Mouse (Mus musculus) cerebellum, adult 11 months (tissue): Measurements from ENCODE around the gene Gm14226.
"Not testable (repeated sequence)": the region's sequence is repeated elsewhere in the genome, so short reads cannot be mapped to it uniquely, and the experiment has no call there.

Source experiments
- DNase-seq: peaks from one replicate; pipeline ENCODE4 v3.0.0; 2022

Gene Gm14226

GRCm38 (mm10) chr2:155018251-155018755 is at the start of gene Gm14226:
Gm14226 (plus strand) TSS chr2:155018266.
- DNase-seq: not testable (repeated sequence)

GRCm38 (mm10) chr2:154969740-154970397 is 48.2 kb upstream of the Gm14226 start:
- DNase-seq: not testable (repeated sequence)

- DNase-seq: no peak
These were observed 46.0 kb upstream of the Gm14226 start for GRCm38 (mm10) chr2:154971919-154972692.

- no peak for DNase-seq
These were observed 45.1 kb upstream of the Gm14226 start for GRCm38 (mm10) chr2:154972981-154973380.

- no peak for DNase-seq
These were observed 31.5 kb upstream of the Gm14226 start for GRCm38 (mm10) chr2:154986609-154987008.

GRCm38 (mm10) chr2:154991411-154991810 is 26.7 kb upstream of the Gm14226 start:
- DNase-seq: no peak

GRCm38 (mm10) chr2:154992083-154992482 is 26.0 kb upstream of the Gm14226 start:
- no peak for DNase-seq

- DNase-seq: no peak
These were observed 12.6 kb upstream of the Gm14226 start for GRCm38 (mm10) chr2:155005491-155005890.

- no peak for DNase-seq
These were observed 6.9 kb upstream of the Gm14226 start for GRCm38 (mm10) chr2:155011086-155011656.

GRCm38 (mm10) chr2:155012991-155013390 is 5.1 kb upstream of the Gm14226 start:
- DNase-seq: no peak

- DNase-seq: not testable (repeated sequence)
These were observed 1.3 kb upstream of the Gm14226 start for GRCm38 (mm10) chr2:155016751-155017150.

GRCm38 (mm10) chr2:155018762-155019641 is 936 bp downstream of the Gm14226 start:
- DNase-seq: peak; percentile 12

GRCm38 (mm10) chr2:155019673-155020072 is 1.6 kb downstream of the Gm14226 start:
- peak; percentile 80 for DNase-seq

- not testable (repeated sequence) for DNase-seq
These were observed 2.3 kb downstream of the Gm14226 start for GRCm38 (mm10) chr2:155020247-155020826.

GRCm38 (mm10) chr2:155030831-155031230 is 12.8 kb downstream of the Gm14226 start:
- no peak for DNase-seq

- no peak for DNase-seq
These were observed 15.1 kb downstream of the Gm14226 start for GRCm38 (mm10) chr2:155032938-155033710.

GRCm38 (mm10) chr2:155039956-155040355 is 21.9 kb downstream of the Gm14226 start:
- DNase-seq: no peak

- no peak for DNase-seq
These were observed 26.5 kb downstream of the Gm14226 start for GRCm38 (mm10) chr2:155044542-155044941.

- no peak for DNase-seq
These were observed 27.0 kb downstream of the Gm14226 start for GRCm38 (mm10) chr2:155045075-155045474.

- DNase-seq: no peak
These were observed 28.7 kb downstream of the Gm14226 start for GRCm38 (mm10) chr2:155046803-155047202.

GRCm38 (mm10) chr2:155047452-155048178 is 29.5 kb downstream of the Gm14226 start:
- no peak for DNase-seq
